Mouse (Mus musculus) kidney, embryonic 16.5 days (tissue): ENCODE measurements around the gene Rab23. TPM values are rescaled to one million over a fixed set of nuclear protein-coding genes. Genes with fewer than 3 reads are reported as not detected.

Experiments
- ATAC-seq: fragments of 200-750 bp; cut with Nextera tagmentation; 2 replicates; pipeline ENCODE4 v1.8.0; 2017; ENCODE audit warnings: moderate TSS enrichment; ENCODE audit not compliant: low FRiP score, low TSS enrichment
- H3K27ac ChIP-seq: fragments of 300-500 bp; sonication (generic); 2 replicates; pipeline ENCODE4 v1.5.1; 2014; ENCODE audit warnings: low read length
- H3K27me3 ChIP-seq: fragments of 300-500 bp; sonication (generic); 2 replicates; pipeline ENCODE4 v1.6.1; 2014; ENCODE audit warnings: low read length, control low read depth, mixed read lengths; ENCODE audit not compliant: insufficient read depth
- H3K36me3 ChIP-seq: fragments of 300-500 bp; sonication (generic); 2 replicates; pipeline ENCODE4 v1.6.1; 2014; ENCODE audit warnings: low read length, control low read depth, mixed read lengths; ENCODE audit not compliant: insufficient read depth
- H3K4me1 ChIP-seq: fragments of 300-500 bp; sonication (generic); 2 replicates; pipeline ENCODE4 v1.6.1; 2014; ENCODE audit warnings: low read length, control low read depth, mixed read lengths; ENCODE audit not compliant: insufficient read depth
- H3K4me2 ChIP-seq: fragments of 300-500 bp; sonication (generic); replicated peaks from 2 replicates; pipeline ENCODE4 v1.6.1; 2014; ENCODE audit warnings: low read depth, low read length
- H3K4me3 ChIP-seq: fragments of 300-500 bp; sonication (generic); 2 replicates; pipeline ENCODE4 v1.5.1; 2014; ENCODE audit warnings: mild to moderate bottlenecking, low read length
- H3K9ac ChIP-seq: fragments of 300-500 bp; sonication (generic); replicated peaks from 2 replicates; pipeline ENCODE4 v1.6.1; 2014; ENCODE audit warnings: low read length
- H3K9me3 ChIP-seq: fragments of 300-500 bp; sonication (generic); 2 replicates; pipeline ENCODE4 v1.6.1; 2016; ENCODE audit warnings: low read length, control low read depth
- WGBS: fragments of 180-500 bp; shearing (Covaris S2); extraction: QIAGEN DNeasy Blood & Tissue Kit; methylation state at CpG from one replicate; pipeline ENCODE4 v1.1.7; 2014; 5-methylcytosine and 5-hydroxymethylcytosine counted together
- polyA plus RNA-seq: library from polyadenylated mRNA; unstranded; fragments of >200 nt; fragmentation: Nextera tagmentation; extraction: Ambion mirVana; gene quantifications from 2 replicates; pipeline ENCODE4 v1.2.1, GENCODE M21; 2015

Gene Rab23
- 26.8 and 27.5 TPM in 2 replicates for polyA plus RNA-seq

DNA sequence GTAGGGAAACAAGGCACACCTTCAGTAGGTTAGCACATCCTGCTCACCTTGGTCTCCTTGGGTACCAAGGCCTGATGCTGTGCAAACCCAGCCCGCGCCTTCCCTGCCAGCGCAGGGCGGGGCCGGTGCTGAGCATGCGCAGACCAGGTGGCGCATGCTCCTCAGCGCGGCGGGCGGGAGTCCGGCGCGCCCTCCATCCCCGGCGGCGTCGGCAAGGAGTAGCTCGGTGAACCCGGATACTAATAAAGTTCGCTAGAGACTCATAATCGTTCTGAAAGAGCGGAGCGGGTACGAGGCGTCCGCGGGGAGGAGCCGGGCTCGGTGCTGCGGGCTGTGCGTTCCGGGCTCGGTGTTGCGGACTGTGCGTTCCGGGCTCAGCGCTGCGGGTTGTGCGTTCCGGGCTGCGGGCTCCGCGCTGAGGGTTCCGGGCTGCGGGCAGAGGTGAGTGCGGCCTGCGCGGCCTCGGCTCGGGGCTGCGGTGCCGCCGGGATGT, at the start of gene Rab23:
Gene Rab23, plus strand, starts transcription at position 155 of the 493 bp plus-strand sequence.
- H3K4me3 ChIP-seq: peak within 1 kb of the TSS; percentile 86
- H3K36me3 ChIP-seq: peaks cover 23% of the 10 kb centered on the region
- no peaks in the 10 kb centered on the region for H3K9me3 ChIP-seq
- WGBS: under 1% methylated on average over 54 of the region's 54 CpGs
- H3K9ac ChIP-seq: peak within 1 kb of the TSS; percentile 91
- H3K4me1 ChIP-seq: peaks cover 7% of the 10 kb centered on the region
- peak; percentile 97 for ATAC-seq
- H3K4me2 ChIP-seq: peak within 1 kb of the TSS; percentile 73
- H3K27me3 ChIP-seq: no peaks in the 10 kb centered on the region
- H3K27ac ChIP-seq: peak within 1 kb of the TSS; percentile 89

- Histone ChIP-seq H3K27ac (peak overlapping the region; percentile 59), H3K4me3 (peak overlapping the region; percentile 83), H3K9ac (peak overlapping the region; percentile 62), H3K9me3 (no peaks in the 10 kb centered on the region), H3K4me2 (peak overlapping the region; percentile 60), H3K36me3 (peaks cover 8% of the 10 kb centered on the region; the same call in 1 of the 2 replicates), H3K27me3 (no peaks in the 10 kb centered on the region), H3K4me1 (peaks cover 13% of the 10 kb centered on the region)
- ATAC-seq: peak; percentile 67
- WGBS: under 1% methylated on average over 37 of the region's 37 CpGs
Observed at GRCm38 (mm10) chr1:33670164-33670616, 49.5 kb upstream of the Rab23 start.

DNA sequence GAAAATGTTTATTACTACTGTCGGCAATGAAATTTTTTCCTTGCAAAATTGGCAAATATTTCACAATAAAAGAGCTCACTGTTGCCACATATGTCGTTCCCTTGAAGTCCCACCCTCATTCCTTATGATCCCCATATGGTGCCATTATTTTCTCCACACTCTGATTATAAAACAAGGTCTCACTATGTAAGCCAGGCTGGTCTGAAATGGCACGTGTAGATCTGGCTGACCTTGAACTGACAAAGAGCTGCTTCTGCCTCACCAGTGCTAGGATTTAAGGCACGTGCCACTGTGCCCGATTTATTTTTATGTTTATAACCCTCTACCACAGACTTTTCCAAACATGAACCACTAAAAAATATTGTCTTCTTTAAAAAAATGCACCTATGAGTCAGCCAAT, 48.2 kb upstream of the Rab23 start:
- Histone ChIP-seq H3K9ac (no peak overlapping the region), H3K36me3 (peaks cover 5% of the 10 kb centered on the region; the same call in 1 of the 2 replicates), H3K4me1 (peaks cover 13% of the 10 kb centered on the region), H3K4me3 (no peak overlapping the region), H3K27me3 (no peaks in the 10 kb centered on the region), H3K4me2 (no peak overlapping the region), H3K27ac (no peak overlapping the region), H3K9me3 (no peaks in the 10 kb centered on the region)
- no peak for ATAC-seq
- 77% methylated on average over 5 of the region's 5 CpGs for WGBS

DNA sequence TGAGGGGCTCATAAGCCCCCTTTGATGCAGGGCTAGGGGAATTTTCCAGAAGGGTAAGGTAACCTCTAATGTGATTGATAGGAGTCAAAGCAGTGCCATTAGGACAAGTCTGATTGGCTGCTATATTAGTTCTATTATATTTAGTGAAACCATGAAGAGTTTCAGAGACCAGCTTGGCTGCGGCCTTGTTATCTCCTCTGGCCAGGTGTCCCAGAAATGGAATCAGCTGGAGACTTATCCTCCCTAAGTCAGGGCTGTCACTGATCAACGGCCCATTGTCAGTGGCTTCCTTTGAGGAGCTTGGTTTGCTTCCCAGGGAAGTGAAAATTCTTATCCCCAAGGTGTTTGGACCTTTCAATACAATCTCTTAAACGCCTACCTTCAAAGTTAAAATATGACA, 47.6 kb upstream of the Rab23 start:
- ATAC-seq: no peak
- H3K36me3 ChIP-seq: no peaks in the 10 kb centered on the region
- H3K27ac ChIP-seq: no peak overlapping the region
- H3K4me3 ChIP-seq: no peak overlapping the region
- 68% methylated on average over 3 of the region's 3 CpGs for WGBS
- peaks cover 13% of the 10 kb centered on the region for H3K4me1 ChIP-seq
- no peak overlapping the region for H3K4me2 ChIP-seq
- H3K9ac ChIP-seq: no peak overlapping the region
- H3K9me3 ChIP-seq: no peaks in the 10 kb centered on the region
- H3K27me3 ChIP-seq: no peaks in the 10 kb centered on the region

DNA sequence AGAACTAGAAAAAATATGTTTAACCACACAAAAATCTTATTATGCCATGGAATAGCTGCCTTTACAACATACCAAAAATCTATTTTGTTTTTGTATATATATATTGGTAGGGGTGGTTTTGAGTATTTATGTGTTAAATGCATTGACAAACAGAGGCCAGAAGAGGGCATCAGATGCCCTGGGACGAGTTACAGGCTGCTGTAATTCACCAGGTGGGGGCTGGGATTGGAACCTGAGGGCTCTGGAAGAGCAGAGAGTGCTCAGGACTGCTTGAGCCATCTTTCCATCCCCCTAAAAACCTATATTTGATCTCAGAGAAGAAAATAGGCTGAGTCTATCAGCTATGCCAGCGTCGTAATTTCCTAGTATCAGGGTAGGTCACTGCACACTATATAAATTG, 47.2 kb upstream of the Rab23 start:
- 0 out of 2 replicates have a peak, but pooled peaks have one; percentile 18 for ATAC-seq
- no peaks in the 10 kb centered on the region for H3K27me3 ChIP-seq
- no peak overlapping the region for H3K4me3 ChIP-seq
- 0 out of 2 replicates have a peak overlapping the region, but pooled peaks have one; percentile 15 for H3K9ac ChIP-seq
- H3K4me2 ChIP-seq: no peak overlapping the region
- H3K9me3 ChIP-seq: no peaks in the 10 kb centered on the region
- H3K4me1 ChIP-seq: peaks cover 13% of the 10 kb centered on the region
- no peaks in the 10 kb centered on the region for H3K36me3 ChIP-seq
- 22% methylated on average over 3 of the region's 3 CpGs for WGBS
- no peak overlapping the region for H3K27ac ChIP-seq

GRCm38 (mm10) chr1:33673158-33673960, 46.3 kb upstream of the Rab23 start:
- 0 out of 2 replicates have a peak overlapping the region, but pooled peaks have one; percentile 15 for H3K9ac ChIP-seq
- H3K9me3 ChIP-seq: no peaks in the 10 kb centered on the region
- no peak overlapping the region for H3K4me3 ChIP-seq
- no peaks in the 10 kb centered on the region for H3K36me3 ChIP-seq
- 62% methylated on average over 17 of the region's 17 CpGs for WGBS
- H3K27ac ChIP-seq: no peak overlapping the region
- H3K27me3 ChIP-seq: no peaks in the 10 kb centered on the region
- no peak overlapping the region for H3K4me2 ChIP-seq
- H3K4me1 ChIP-seq: peaks cover 13% of the 10 kb centered on the region
- ATAC-seq: no peak

- peak; percentile 51 for ATAC-seq
- 19% methylated on average over 3 of the region's 4 CpGs for WGBS
- H3K4me2 ChIP-seq: no peak overlapping the region
- no peak overlapping the region for H3K27ac ChIP-seq
- no peaks in the 10 kb centered on the region for H3K4me1 ChIP-seq
- H3K4me3 ChIP-seq: no peak overlapping the region
- H3K9ac ChIP-seq: no peak overlapping the region
- no peaks in the 10 kb centered on the region; the same call in 1 of the 2 replicates for H3K9me3 ChIP-seq
- no peaks in the 10 kb centered on the region for H3K27me3 ChIP-seq
- no peaks in the 10 kb centered on the region for H3K36me3 ChIP-seq
Observed at GRCm38 (mm10) chr1:33680435-33680834, 39.3 kb upstream of the Rab23 start.

DNA sequence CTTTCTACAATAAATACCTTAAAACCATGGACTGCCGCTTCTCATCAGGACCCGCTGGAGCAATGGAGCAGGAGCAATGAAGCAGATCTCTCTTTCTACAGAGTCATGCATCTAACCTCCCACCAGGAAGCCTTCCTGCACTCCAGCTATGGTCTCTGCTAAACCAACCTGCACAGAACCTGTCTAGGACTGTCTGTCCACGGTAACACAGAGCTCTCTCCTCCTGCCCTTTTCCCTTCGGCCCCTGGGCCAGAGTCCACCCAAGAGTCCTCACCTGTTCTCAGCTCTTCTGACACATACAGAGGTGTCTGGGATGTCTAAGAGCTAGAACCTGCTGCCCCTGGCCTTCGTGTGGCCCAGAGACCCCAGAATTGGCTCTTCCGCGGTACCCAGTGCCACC, 38.8 kb upstream of the Rab23 start:
- Histone ChIP-seq H3K9me3 (no peaks in the 10 kb centered on the region; the same call in 1 of the 2 replicates), H3K27ac (no peak overlapping the region), H3K36me3 (no peaks in the 10 kb centered on the region), H3K27me3 (no peaks in the 10 kb centered on the region), H3K4me2 (no peak overlapping the region), H3K4me3 (no peak overlapping the region), H3K9ac (no peak overlapping the region), H3K4me1 (no peaks in the 10 kb centered on the region)
- 81% methylated on average over 7 of the region's 7 CpGs for WGBS
- peak; percentile 75 for ATAC-seq

- Histone ChIP-seq H3K36me3 (no peaks in the 10 kb centered on the region), H3K9ac (no peak overlapping the region), H3K4me2 (no peak overlapping the region), H3K27ac (no peak overlapping the region), H3K4me3 (no peak overlapping the region), H3K27me3 (no peaks in the 10 kb centered on the region), H3K4me1 (no peaks in the 10 kb centered on the region), H3K9me3 (peaks cover 4% of the 10 kb centered on the region; the same call in 1 of the 2 replicates)
- no peak for ATAC-seq
- WGBS: 69% methylated on average over 8 of the region's 8 CpGs
Observed at GRCm38 (mm10) chr1:33684459-33684858, 35.2 kb upstream of the Rab23 start.

DNA sequence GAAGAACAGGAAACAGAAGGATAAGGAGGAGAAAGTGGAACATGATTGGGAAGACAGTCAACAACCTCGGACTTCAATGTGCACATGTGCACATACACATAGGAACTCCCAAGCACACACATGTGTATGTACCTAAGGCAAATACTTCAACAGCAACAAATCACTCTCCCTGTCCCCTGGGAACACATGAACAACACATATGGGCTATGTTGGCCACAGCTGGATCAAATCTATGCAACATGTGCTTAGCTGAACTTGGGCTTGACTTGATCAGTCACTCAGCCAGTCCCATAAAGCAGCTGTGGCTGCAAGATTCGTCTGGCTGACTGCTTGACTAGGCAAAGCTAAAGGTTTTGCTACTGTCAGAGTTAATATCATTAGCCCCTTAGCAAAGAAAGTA, 30.9 kb upstream of the Rab23 start:
- Histone ChIP-seq H3K9ac (no peak overlapping the region), H3K4me3 (no peak overlapping the region), H3K27ac (no peak overlapping the region), H3K36me3 (no peaks in the 10 kb centered on the region), H3K4me1 (no peaks in the 10 kb centered on the region), H3K27me3 (no peaks in the 10 kb centered on the region), H3K4me2 (no peak overlapping the region), H3K9me3 (peaks cover 4% of the 10 kb centered on the region; the same call in 1 of the 2 replicates)
- WGBS: 51% methylated on average over 2 of the region's 2 CpGs
- no peak for ATAC-seq
